8 mouse cellular contexts compared by ENCODE assay signal in genomic region chr6:112778211-112778610, GRCm38 (mm10).
DNase-seq lines count a peak whose midpoint lies in the region; TF ChIP-seq lines count a peak whose summit lies in the region.
"Had no signal": no experiment of that assay in that cellular context is flagged by ENCODE, and none has a peak within 500 bp of the region (broad histone marks: within the 10 kb centered on the region; RNA-seq: fewer than 3 reads in every experiment).

No protein-coding gene starts in this region.

- H3K27me3 ChIP-seq in kidney, adult 2 months (replicated peaks; ENCODE audit: control insufficient read depth, insufficient read depth, low read length): no peaks in the 10 kb centered on the region
- no peaks in the 10 kb centered on the region for H3K27me3 ChIP-seq in ES-Bruce4 (ENCODE audit: control insufficient read depth, insufficient read depth, low read length, poor library complexity, severe bottlenecking)
- H3K27me3 ChIP-seq: liver, embryonic 15.5 days had no signal

- H3K9me3 ChIP-seq in ES-Bruce4 (replicated peaks; ENCODE audit: control insufficient read depth, insufficient read depth, low read length, poor library complexity, severe bottlenecking): no peaks in the 10 kb centered on the region
- H3K9me3 ChIP-seq: liver, embryonic 15.5 days had no signal

- WGBS in kidney, adult 2 months: 62% methylated on average over 3 of the region's 3 CpGs

- H3K9ac ChIP-seq in ES-Bruce4 (ENCODE audit: low read depth, poor library complexity, severe bottlenecking): no peak overlapping the region
- H3K9ac ChIP-seq: liver, embryonic 15.5 days had no signal

- H3K27ac ChIP-seq in kidney, adult 2 months (ENCODE audit: insufficient read depth, low read depth, low read length): no peak overlapping the region; the same call in 1 of the 2 replicates
- peak overlapping the region; percentile 59; the same call in 1 of the 2 replicates for H3K27ac ChIP-seq in ES-Bruce4 (ENCODE audit: insufficient read depth, low read length)
- H3K27ac ChIP-seq: liver, embryonic 15.5 days had no signal

- no peak for TF ChIP-seq EP300 in ES-Bruce4 (IDR thresholded peaks at IDR 0.05; ENCODE audit: insufficient read depth, low read depth, low read length)

- no peak overlapping the region for H3K4me3 ChIP-seq in kidney, adult 2 months (ENCODE audit: insufficient read depth, low read depth, low read length)
- H3K4me3 ChIP-seq in ES-Bruce4 (ENCODE audit: low read depth, low read length): no peak overlapping the region
- H3K4me3 ChIP-seq: liver, embryonic 15.5 days had no signal

- TF ChIP-seq CTCF in kidney, adult 2 months (conservative IDR thresholded peaks at IDR 0.05; ENCODE audit: insufficient read depth, insufficient read length, low read depth, low read length): no peak
- TF ChIP-seq CTCF in ES-Bruce4 (IDR thresholded peaks at IDR 0.05; ENCODE audit: low read depth, low read length): no peak

- peak; percentile 54 for DNase-seq in kidney, adult 2 months
- DNase-seq in kidney, adult 18-20 months: no peak
- DNase-seq in NIH3T3 (ENCODE audit: low read depth): peak; percentile 50
- peak; percentile 40 for DNase-seq in kidney, postnatal 14 days
- no peak for DNase-seq in thymus, postnatal 14 days
- no peak for DNase-seq in spleen, postnatal 10 days (ENCODE audit: low spot score in 2 of 2)

- TF ChIP-seq POLR2A in kidney, adult 2 months (IDR thresholded peaks at IDR 0.05; ENCODE audit: low read depth, low read length): no peak
- no peak for TF ChIP-seq POLR2A in ES-Bruce4 (IDR thresholded peaks at IDR 0.05; ENCODE audit: insufficient read depth, low read length)

- H3K4me1 ChIP-seq in kidney, adult 2 months (ENCODE audit: control insufficient read depth, insufficient read depth, low read length): peaks cover 2% of the 10 kb centered on the region; the same call in 1 of the 2 replicates
- H3K4me1 ChIP-seq in ES-Bruce4 (ENCODE audit: control insufficient read depth, insufficient read depth, low read length): peaks cover 4% of the 10 kb centered on the region
- H3K4me1 ChIP-seq: liver, embryonic 15.5 days had no signal

- H3K36me3 ChIP-seq in kidney, adult 2 months (ENCODE audit: control insufficient read depth, insufficient read depth, low read length): no peaks in the 10 kb centered on the region
- H3K36me3 ChIP-seq in ES-Bruce4 (ENCODE audit: control insufficient read depth, insufficient read depth, low read length, poor library complexity, severe bottlenecking): no peaks in the 10 kb centered on the region
- H3K36me3 ChIP-seq: liver, embryonic 15.5 days had no signal

Comparison
In these comparisons a context has a peak if more than half of its experiments do, and no peak if none do; other contexts are left out.
1. DNase-seq: peak in kidney, adult 2 months (single experiment), NIH3T3 (single experiment) and kidney, postnatal 14 days (single experiment); none in kidney, adult 18-20 months (single experiment), thymus, postnatal 14 days (single experiment) and spleen, postnatal 10 days (0 of 2).